Mouse (Mus musculus): ENCODE data around the gene Ick. TPM values are rescaled to one million over a fixed set of nuclear protein-coding genes. Genes with fewer than 3 reads are reported as not detected.

Ick gene
- polyA plus RNA-seq, 1 experiment from 2014 or later, result 34.6 TPM

DNA sequence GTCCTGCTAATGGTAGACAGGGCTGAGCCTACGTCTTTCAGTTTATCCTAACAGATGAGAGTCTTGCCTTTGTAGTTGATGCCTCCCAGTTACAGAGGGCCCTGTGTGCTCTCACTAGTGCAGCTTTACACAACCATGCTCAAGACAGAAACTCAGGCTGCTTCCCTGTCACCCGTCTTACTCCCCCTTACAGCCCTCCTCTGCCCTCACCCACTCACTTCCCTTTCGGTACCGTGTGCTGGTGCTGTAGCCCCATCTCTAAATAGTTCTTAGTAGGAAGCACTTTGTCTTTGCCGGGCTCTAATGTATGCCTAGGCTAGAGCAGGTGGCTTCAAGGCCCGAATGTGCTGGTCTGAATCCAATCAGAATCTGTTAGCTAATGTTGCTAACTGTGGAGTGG lies 15.3 kb downstream of the Ick start:
- no peak overlapping the region for H3K4me2 ChIP-seq (replicated peaks)
- 81% methylated on average over 6 of the region's 6 CpGs for WGBS
- H3K27ac ChIP-seq, result no peak overlapping the region
- H3K9ac ChIP-seq, result no peak overlapping the region
- no peaks in the 10 kb centered on the region for H3K27me3 ChIP-seq (ENCODE audit: control insufficient read depth, insufficient read depth, low read length)
- ATAC-seq (ENCODE audit: low FRiP score) (no peak), DNase-seq (ENCODE audit: low spot score) (no peak)
- peaks cover 14% of the 10 kb centered on the region for H3K4me1 ChIP-seq (replicated peaks; ENCODE audit: control insufficient read depth, insufficient read depth, low read length)
- H3K4me3 ChIP-seq (replicated peaks; ENCODE audit: low read length), result no peak overlapping the region
- H3K36me3 ChIP-seq (replicated peaks; ENCODE audit: control insufficient read depth, insufficient read depth), result 0 out of 2 replicates have a peak, but pooled peaks cover 9% of the 10 kb centered on the region
- no peaks in the 10 kb centered on the region for H3K9me3 ChIP-seq (ENCODE audit: control insufficient read depth, low read length)

DNA sequence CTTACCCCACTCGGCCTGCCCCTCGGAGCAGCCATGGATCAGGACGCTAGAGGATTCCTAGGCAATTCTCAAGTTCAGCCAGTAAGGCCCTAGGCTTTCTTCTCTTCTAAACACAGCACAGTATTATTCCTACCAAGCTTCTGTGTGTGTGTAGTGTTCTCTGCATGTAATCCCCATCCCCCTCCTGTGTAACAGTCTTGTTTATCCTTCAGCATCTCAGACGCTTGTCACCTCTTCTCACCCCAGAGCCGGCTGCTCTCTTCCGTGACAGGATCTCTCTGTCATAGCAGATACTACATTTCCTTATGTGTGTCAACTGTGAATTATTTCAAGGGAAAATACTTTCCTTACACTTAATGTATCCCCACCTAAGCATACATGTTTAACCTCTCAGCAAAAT lies 17.0 kb downstream of the Ick start:
- ATAC-seq (ENCODE audit: low FRiP score) (peak; percentile 32; the same call in 1 of the 2 replicates), DNase-seq (ENCODE audit: low spot score) (no peak)
- Histone ChIP-seq H3K4me3 (replicated peaks; ENCODE audit: low read length) (no peak overlapping the region), H3K4me2 (replicated peaks) (no peak overlapping the region), H3K27ac (peak overlapping the region; percentile 30; the same call in 1 of the 2 replicates), H3K4me1 (replicated peaks; ENCODE audit: control insufficient read depth, insufficient read depth, low read length) (peaks cover 14% of the 10 kb centered on the region), H3K36me3 (replicated peaks; ENCODE audit: control insufficient read depth, insufficient read depth) (0 out of 2 replicates have a peak, but pooled peaks cover 8% of the 10 kb centered on the region), H3K27me3 (ENCODE audit: control insufficient read depth, insufficient read depth, low read length) (no peaks in the 10 kb centered on the region), H3K9ac (no peak overlapping the region), H3K9me3 (ENCODE audit: control insufficient read depth, low read length) (no peaks in the 10 kb centered on the region)
- 56% methylated on average over 6 of the region's 6 CpGs for WGBS

DNA sequence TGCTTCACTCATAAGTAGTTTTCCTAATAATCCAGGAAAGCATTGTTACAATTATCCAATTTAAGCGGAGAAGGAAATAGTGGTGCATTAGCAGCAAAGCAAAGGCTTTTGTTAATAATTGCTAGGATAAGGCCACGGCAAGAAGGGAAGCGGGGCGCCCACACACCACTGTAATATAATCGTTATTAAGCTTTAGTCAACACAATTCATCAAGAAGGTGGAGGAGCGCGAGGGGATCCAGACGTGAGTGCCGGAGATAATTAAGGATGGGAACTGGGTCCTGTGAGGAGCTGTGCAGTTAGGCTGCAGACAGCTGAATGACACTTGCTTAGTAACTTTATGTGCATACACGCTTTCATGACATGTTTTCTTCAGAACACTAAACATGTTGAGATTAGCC lies 17.7 kb downstream of the Ick start:
- Histone ChIP-seq H3K36me3 (replicated peaks; ENCODE audit: control insufficient read depth, insufficient read depth) (peaks cover 13% of the 10 kb centered on the region), H3K4me1 (replicated peaks; ENCODE audit: control insufficient read depth, insufficient read depth, low read length) (peaks cover 14% of the 10 kb centered on the region), H3K9ac (no peak overlapping the region), H3K4me2 (replicated peaks) (no peak overlapping the region), H3K27me3 (ENCODE audit: control insufficient read depth, insufficient read depth, low read length) (no peaks in the 10 kb centered on the region), H3K4me3 (replicated peaks; ENCODE audit: low read length) (no peak overlapping the region), H3K9me3 (ENCODE audit: control insufficient read depth, low read length) (no peaks in the 10 kb centered on the region), H3K27ac (peak overlapping the region; percentile 30; the same call in 1 of the 2 replicates)
- no peak; the same call in 1 of the 2 replicates for ATAC-seq (ENCODE audit: low FRiP score)
- no peak for DNase-seq (ENCODE audit: low spot score)
- WGBS, result 59% methylated on average over 10 of the region's 10 CpGs

DNA sequence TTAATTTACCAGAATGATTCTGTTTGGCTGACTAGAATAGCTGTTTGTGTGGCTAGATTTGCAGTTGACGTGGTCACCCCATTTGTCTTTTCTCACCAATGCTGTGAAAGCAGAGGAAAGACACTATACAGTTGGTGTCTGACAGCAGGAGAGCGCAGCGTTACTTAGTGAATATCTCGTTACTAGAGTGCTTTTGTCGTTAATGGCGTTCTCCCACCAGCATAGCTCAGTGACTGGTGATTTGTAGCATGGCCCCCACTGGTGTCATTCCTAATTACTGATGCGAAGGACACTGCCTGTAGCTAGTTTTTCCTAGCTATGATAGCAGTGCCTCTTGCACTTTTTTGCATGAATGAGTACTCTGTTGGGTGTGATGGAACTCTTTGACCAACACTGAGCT lies 26.7 kb downstream of the Ick start:
- Histone ChIP-seq H3K4me2 (replicated peaks) (no peak overlapping the region), H3K4me1 (replicated peaks; ENCODE audit: control insufficient read depth, insufficient read depth, low read length) (no peaks in the 10 kb centered on the region), H3K27me3 (ENCODE audit: control insufficient read depth, insufficient read depth, low read length) (no peaks in the 10 kb centered on the region), H3K36me3 (replicated peaks; ENCODE audit: control insufficient read depth, insufficient read depth) (peaks cover 70% of the 10 kb centered on the region), H3K9ac (no peak overlapping the region), H3K4me3 (replicated peaks; ENCODE audit: low read length) (no peak overlapping the region), H3K27ac (no peak overlapping the region), H3K9me3 (ENCODE audit: control insufficient read depth, low read length) (no peaks in the 10 kb centered on the region)
- WGBS, result 60% methylated on average over 7 of the region's 7 CpGs
- DNase-seq (ENCODE audit: low spot score) (no peak), ATAC-seq (ENCODE audit: low FRiP score) (peak; percentile 42; the same call in 1 of the 2 replicates)

DNA sequence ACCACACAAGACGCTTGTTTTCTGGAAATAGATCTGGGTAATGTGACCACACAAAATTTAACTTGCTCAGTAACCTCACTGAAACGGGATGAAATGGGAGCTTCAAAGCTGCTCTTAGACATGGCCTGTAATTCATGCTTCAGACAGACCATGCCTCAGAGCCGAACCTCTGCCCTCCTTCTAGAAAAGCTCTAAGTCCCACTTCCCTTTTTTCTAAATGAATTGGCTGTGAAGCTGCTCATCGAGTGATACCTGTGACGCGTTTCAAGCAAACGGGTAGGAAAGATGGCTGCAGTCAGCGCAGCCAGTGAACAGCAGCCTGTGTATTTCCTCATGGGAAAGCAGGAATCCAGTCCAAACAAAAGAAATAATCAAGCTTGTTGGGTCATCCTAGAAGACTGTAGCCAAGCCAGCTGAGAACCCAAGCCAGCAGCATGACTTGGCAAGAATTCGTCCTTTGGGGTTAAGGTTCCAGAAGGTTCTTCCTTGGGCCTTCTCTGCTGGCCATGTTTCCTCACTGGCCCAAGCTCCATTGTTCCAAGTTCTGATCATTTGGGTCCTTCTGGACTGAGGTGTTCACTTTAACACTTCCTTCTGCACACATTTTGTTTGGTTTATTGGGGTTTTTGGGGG lies 29.2 kb downstream of the Ick start:
- 93% methylated on average over 9 of the region's 9 CpGs for WGBS
- H3K27ac ChIP-seq, result no peak overlapping the region
- H3K4me1 ChIP-seq (replicated peaks; ENCODE audit: control insufficient read depth, insufficient read depth, low read length), result no peaks in the 10 kb centered on the region
- DNase-seq (ENCODE audit: low spot score) (no peak), ATAC-seq (ENCODE audit: low FRiP score) (no peak)
- H3K4me3 ChIP-seq (replicated peaks; ENCODE audit: low read length), result no peak overlapping the region
- H3K4me2 ChIP-seq (replicated peaks), result no peak overlapping the region
- H3K9me3 ChIP-seq (ENCODE audit: control insufficient read depth, low read length), result 0 out of 2 replicates have a peak, but pooled peaks cover 4% of the 10 kb centered on the region
- H3K27me3 ChIP-seq (ENCODE audit: control insufficient read depth, insufficient read depth, low read length), result no peaks in the 10 kb centered on the region
- no peak overlapping the region for H3K9ac ChIP-seq
- peaks cover 71% of the 10 kb centered on the region for H3K36me3 ChIP-seq (replicated peaks; ENCODE audit: control insufficient read depth, insufficient read depth)

DNA sequence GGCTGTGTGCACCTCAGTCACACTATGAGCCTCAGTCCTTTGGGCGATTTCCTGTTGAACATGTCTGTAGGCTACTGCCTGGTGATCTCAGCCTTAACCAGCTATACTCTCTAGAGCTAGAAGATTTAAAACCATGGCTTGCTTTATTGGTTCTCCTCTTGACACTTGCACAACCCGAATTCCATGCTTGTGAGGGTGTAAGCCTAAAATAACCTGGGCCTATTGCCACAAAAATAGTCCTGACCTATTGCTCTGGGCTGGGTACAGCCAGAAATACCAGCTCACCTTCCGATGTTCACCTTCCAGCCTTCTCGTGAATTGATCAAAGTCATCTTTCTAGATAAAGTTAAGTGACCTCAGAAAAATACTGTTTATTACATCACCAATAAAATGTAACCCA lies 30.5 kb downstream of the Ick start:
- DNase-seq (ENCODE audit: low spot score) (no peak), ATAC-seq (ENCODE audit: low FRiP score) (no peak)
- Histone ChIP-seq H3K27ac (no peak overlapping the region), H3K4me1 (replicated peaks; ENCODE audit: control insufficient read depth, insufficient read depth, low read length) (no peaks in the 10 kb centered on the region), H3K9ac (no peak overlapping the region), H3K27me3 (ENCODE audit: control insufficient read depth, insufficient read depth, low read length) (no peaks in the 10 kb centered on the region), H3K4me3 (replicated peaks; ENCODE audit: low read length) (no peak overlapping the region), H3K36me3 (replicated peaks; ENCODE audit: control insufficient read depth, insufficient read depth) (peaks cover 74% of the 10 kb centered on the region), H3K9me3 (ENCODE audit: control insufficient read depth, low read length) (0 out of 2 replicates have a peak, but pooled peaks cover 4% of the 10 kb centered on the region), H3K4me2 (replicated peaks) (no peak overlapping the region)
- WGBS, result 96% methylated on average over 4 of the region's 4 CpGs

DNA sequence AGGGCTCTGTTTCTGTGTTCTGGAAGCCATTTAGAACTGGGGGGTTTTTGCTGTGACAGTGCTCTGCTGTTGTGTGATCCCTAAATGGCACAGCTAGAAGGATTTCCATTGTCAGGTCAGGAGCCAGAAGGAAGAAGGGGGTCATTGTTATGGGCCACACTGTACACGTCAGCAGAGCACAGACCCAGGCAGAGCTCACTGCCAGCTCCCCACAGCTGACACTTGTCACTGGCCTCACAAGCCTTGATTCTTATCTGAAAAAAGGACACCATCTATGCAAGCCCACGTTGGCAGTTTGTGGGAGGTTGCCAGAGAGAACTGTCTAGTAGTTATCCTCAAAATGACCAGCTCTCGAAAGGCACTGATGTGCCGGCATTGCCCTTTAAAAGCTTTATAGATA lies 37.1 kb downstream of the Ick start:
- no peak overlapping the region for H3K4me2 ChIP-seq (replicated peaks)
- H3K9ac ChIP-seq, result no peak overlapping the region
- DNase-seq (ENCODE audit: low spot score) (no peak), ATAC-seq (ENCODE audit: low FRiP score) (peak; percentile 49; the same call in 1 of the 2 replicates)
- WGBS, result 64% methylated on average over 4 of the region's 4 CpGs
- no peak overlapping the region for H3K27ac ChIP-seq
- 0 out of 2 replicates have a peak, but pooled peaks cover 4% of the 10 kb centered on the region for H3K9me3 ChIP-seq (ENCODE audit: control insufficient read depth, low read length)
- no peaks in the 10 kb centered on the region for H3K27me3 ChIP-seq (ENCODE audit: control insufficient read depth, insufficient read depth, low read length)
- H3K4me3 ChIP-seq (replicated peaks; ENCODE audit: low read length), result no peak overlapping the region
- no peaks in the 10 kb centered on the region for H3K4me1 ChIP-seq (replicated peaks; ENCODE audit: control insufficient read depth, insufficient read depth, low read length)
- peaks cover 57% of the 10 kb centered on the region for H3K36me3 ChIP-seq (replicated peaks; ENCODE audit: control insufficient read depth, insufficient read depth)

DNA sequence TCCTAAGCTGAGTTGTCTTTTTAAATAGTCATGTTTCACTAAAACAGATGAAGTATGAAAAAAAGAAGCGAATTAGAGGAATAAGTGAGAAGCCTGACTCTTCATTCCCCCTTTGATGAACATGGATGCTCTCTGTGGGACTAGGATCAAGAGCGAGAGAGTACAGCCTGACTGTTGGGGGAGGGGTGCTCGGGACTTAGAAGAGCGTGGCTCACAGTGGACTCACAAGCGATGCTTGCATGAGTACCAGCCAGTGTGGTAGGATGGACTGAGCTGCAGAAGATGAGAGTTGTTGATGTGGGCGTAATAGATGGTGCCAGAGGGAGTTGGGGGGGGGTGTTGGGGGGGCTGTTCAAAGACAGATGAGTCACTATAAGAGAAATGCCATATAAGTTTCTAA lies 37.6 kb downstream of the Ick start:
- WGBS, result 82% methylated on average over 6 of the region's 6 CpGs
- H3K36me3 ChIP-seq (replicated peaks; ENCODE audit: control insufficient read depth, insufficient read depth), result peaks cover 57% of the 10 kb centered on the region
- 0 out of 2 replicates have a peak, but pooled peaks cover 4% of the 10 kb centered on the region for H3K9me3 ChIP-seq (ENCODE audit: control insufficient read depth, low read length)
- no peaks in the 10 kb centered on the region for H3K4me1 ChIP-seq (replicated peaks; ENCODE audit: control insufficient read depth, insufficient read depth, low read length)
- H3K4me3 ChIP-seq (replicated peaks; ENCODE audit: low read length), result no peak overlapping the region
- H3K4me2 ChIP-seq (replicated peaks), result no peak overlapping the region
- H3K27me3 ChIP-seq (ENCODE audit: control insufficient read depth, insufficient read depth, low read length), result no peaks in the 10 kb centered on the region
- H3K9ac ChIP-seq, result no peak overlapping the region
- DNase-seq (ENCODE audit: low spot score) (no peak), ATAC-seq (ENCODE audit: low FRiP score) (no peak)
- no peak overlapping the region for H3K27ac ChIP-seq

DNA sequence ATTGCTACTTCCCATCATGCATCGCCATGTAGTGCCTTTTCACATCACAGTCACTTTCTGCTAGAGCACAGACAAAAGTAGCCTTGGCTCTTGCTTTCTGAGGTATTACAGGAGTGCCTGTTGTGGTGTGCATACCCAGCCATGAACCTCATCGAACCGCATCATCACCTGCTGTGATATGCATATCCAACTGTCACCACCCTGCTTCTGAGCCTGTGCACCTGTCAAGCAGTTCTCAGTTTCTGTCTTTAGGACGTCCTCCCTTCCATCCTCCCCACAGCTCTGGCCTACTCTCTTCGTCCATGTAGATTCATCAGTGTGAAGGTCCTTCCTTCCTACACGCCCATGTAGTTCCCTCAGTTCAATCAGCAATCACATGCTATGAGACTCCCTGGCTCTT lies 39.2 kb downstream of the Ick start:
- Histone ChIP-seq H3K9me3 (ENCODE audit: control insufficient read depth, low read length) (no peaks in the 10 kb centered on the region), H3K27ac (no peak overlapping the region), H3K9ac (no peak overlapping the region), H3K4me1 (replicated peaks; ENCODE audit: control insufficient read depth, insufficient read depth, low read length) (no peaks in the 10 kb centered on the region), H3K4me3 (replicated peaks; ENCODE audit: low read length) (no peak overlapping the region), H3K4me2 (replicated peaks) (no peak overlapping the region), H3K36me3 (replicated peaks; ENCODE audit: control insufficient read depth, insufficient read depth) (peaks cover 53% of the 10 kb centered on the region), H3K27me3 (ENCODE audit: control insufficient read depth, insufficient read depth, low read length) (no peaks in the 10 kb centered on the region)
- no peak for DNase-seq (ENCODE audit: low spot score)
- ATAC-seq (ENCODE audit: low FRiP score), result no peak
- 91% methylated on average over 6 of the region's 6 CpGs for WGBS
